Mouse (Mus musculus) midbrain, embryonic 13.5 days (tissue): Measurements from ENCODE around the gene Cacna1g. TPM values are rescaled to one million over a fixed set of nuclear protein-coding genes. Genes with fewer than 3 reads are reported as not detected.
A peak's percentile ranks its signal among the peaks of the same experiment; 100 is the strongest.

Experiments
- ATAC-seq: fragments of 200-750 bp; cut with Nextera tagmentation; 2 replicates; pipeline ENCODE4 v1.8.0; 2017; ENCODE audit warnings: mild to moderate bottlenecking, moderate TSS enrichment, moderate library complexity
- H3K27ac ChIP-seq: fragments of 300-500 bp; sonication (generic); 2 replicates; pipeline ENCODE4 v1.5.1; 2015; ENCODE audit warnings: inconsistent platforms, mild to moderate bottlenecking, moderate library complexity
- H3K27me3 ChIP-seq: fragments of 300-500 bp; sonication (generic); 2 replicates; pipeline ENCODE4 v1.6.1; 2015; ENCODE audit warnings: mild to moderate bottlenecking, inconsistent platforms
- H3K36me3 ChIP-seq: fragments of 300-500 bp; sonication (generic); 2 replicates; pipeline ENCODE4 v1.6.1; 2015; ENCODE audit warnings: mild to moderate bottlenecking, inconsistent platforms
- H3K4me1 ChIP-seq: fragments of 300-500 bp; sonication (generic); replicated peaks from 2 replicates; pipeline ENCODE4 v1.6.1; 2015; ENCODE audit warnings: inconsistent platforms
- H3K4me2 ChIP-seq: fragments of 300-500 bp; sonication (generic); replicated peaks from 2 replicates; pipeline ENCODE4 v1.6.1; 2015; ENCODE audit warnings: moderate library complexity, mild to moderate bottlenecking, inconsistent platforms
- H3K4me3 ChIP-seq: fragments of 300-500 bp; sonication (generic); replicated peaks from 2 replicates; pipeline ENCODE4 v1.5.1; 2015; ENCODE audit warnings: mild to moderate bottlenecking, inconsistent platforms
- H3K9ac ChIP-seq: fragments of 300-500 bp; sonication (generic); replicated peaks from 2 replicates; pipeline ENCODE4 v1.6.1; 2015; ENCODE audit warnings: mild to moderate bottlenecking, inconsistent platforms
- H3K9me3 ChIP-seq: fragments of 300-500 bp; sonication (generic); 2 replicates; pipeline ENCODE4 v1.6.1; 2016; ENCODE audit warnings: mild to moderate bottlenecking, inconsistent platforms
- WGBS: fragments of 180-500 bp; shearing (Covaris S2); methylation state at CpG from one replicate; pipeline ENCODE4 v1.1.7; 2015; 5-methylcytosine and 5-hydroxymethylcytosine counted together
- polyA plus RNA-seq: library from polyadenylated mRNA; unstranded; fragments of >200 nt; fragmentation: Nextera tagmentation; extraction: Ambion mirVana; gene quantifications from 2 replicates; pipeline ENCODE4 v1.2.1, GENCODE M21; 2015

The Cacna1g gene
- polyA plus RNA-seq, 1 experiment from 2014 or later, result 12.4 TPM

- 90% methylated on average over 15 of the region's 15 CpGs for whole genome bisulfite sequencing
- peaks cover 56% of the 10 kb centered on the region for H3K36me3 ChIP-seq
- no peak for ATAC-seq
Observed at GRCm38 (mm10) chr11:94457001-94457400, 17.0 kb downstream of the Cacna1g start.

DNA sequence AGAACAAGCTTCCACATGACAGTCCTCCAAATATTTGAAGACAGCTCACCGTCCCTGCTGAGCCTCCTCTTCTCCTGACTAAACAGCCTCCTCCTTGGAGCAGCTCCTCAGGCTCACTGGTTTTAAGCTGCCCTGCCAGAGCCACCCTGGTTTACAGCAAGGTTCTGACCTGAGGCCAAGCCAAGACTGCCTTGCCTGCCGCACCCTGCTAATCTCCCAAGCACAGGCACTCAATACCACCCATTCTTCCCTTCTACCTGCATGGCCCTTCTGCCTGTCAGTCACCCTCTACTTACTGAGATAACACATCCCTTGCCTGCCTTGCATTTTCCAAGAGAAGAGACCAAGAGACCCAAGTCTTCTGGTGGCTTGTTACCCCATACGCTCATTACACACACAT lies 17.7 kb downstream of the Cacna1g start:
- H3K4me3 ChIP-seq, result no peak overlapping the region
- no peak overlapping the region for H3K27ac ChIP-seq
- no peaks in the 10 kb centered on the region for H3K9me3 ChIP-seq
- no peak overlapping the region; the same call in 1 of the 2 replicates for H3K9ac ChIP-seq
- peaks cover 33% of the 10 kb centered on the region for H3K4me1 ChIP-seq
- no peaks in the 10 kb centered on the region for H3K27me3 ChIP-seq
- no peak for ATAC-seq
- H3K36me3 ChIP-seq, result peaks cover 50% of the 10 kb centered on the region
- H3K4me2 ChIP-seq, result no peak overlapping the region
- WGBS, result 91% methylated on average over 3 of the region's 3 CpGs

More at GRCm38 (mm10) chr11:94457001-94457400, 17.0 kb downstream of the Cacna1g start:
- Histone ChIP-seq H3K9ac (no peak overlapping the region), H3K27me3 (no peaks in the 10 kb centered on the region), H3K4me2 (no peak overlapping the region), H3K4me3 (no peak overlapping the region), H3K4me1 (peaks cover 30% of the 10 kb centered on the region), H3K27ac (no peak overlapping the region), H3K9me3 (no peaks in the 10 kb centered on the region)

DNA sequence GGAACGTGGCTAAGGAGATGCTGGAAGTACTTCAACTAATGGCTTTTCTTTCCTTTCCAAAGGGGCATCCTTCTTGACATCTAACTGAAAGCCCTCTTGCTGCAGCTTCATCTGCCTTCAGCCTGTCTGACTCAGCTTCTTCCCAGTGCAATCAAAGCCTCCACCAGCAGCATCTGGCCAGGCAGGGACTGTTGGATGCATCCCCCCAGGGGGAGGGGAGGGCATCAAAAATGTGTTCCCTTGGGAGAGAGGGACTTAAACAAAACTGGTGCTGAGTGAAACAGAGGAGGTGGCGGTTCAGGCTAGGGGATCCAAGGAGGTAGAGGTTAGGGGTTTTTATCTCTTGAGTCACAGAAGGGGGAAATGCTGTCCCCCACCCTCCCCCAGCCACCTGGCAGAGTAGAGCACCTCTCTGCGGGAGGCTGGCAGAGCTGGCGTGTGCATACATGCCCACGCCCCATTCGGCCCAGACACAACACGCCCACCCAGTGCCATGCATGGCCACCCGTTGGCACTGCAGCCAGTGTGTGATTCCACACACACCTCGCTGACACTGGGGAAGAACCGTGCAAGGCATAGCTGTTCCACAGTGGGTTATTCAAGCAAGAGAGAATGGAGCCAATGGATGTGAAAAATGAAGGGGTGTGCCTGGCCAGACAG lies 18.7 kb downstream of the Cacna1g start:
- Histone ChIP-seq H3K4me2 (no peak overlapping the region), H3K4me3 (no peak overlapping the region), H3K9ac (no peak overlapping the region), H3K27me3 (no peaks in the 10 kb centered on the region), H3K27ac (no peak overlapping the region), H3K4me1 (peaks cover 40% of the 10 kb centered on the region), H3K9me3 (no peaks in the 10 kb centered on the region), H3K36me3 (peaks cover 42% of the 10 kb centered on the region)
- 81% methylated on average over 10 of the region's 10 CpGs for WGBS
- no peak for ATAC-seq

- Histone ChIP-seq H3K9me3 (no peaks in the 10 kb centered on the region), H3K27ac (peak overlapping the region; percentile 25; the same call in 1 of the 2 replicates), H3K4me2 (no peak overlapping the region), H3K9ac (no peak overlapping the region; the same call in 1 of the 2 replicates), H3K4me1 (peaks cover 45% of the 10 kb centered on the region), H3K4me3 (no peak overlapping the region), H3K36me3 (peaks cover 39% of the 10 kb centered on the region), H3K27me3 (no peaks in the 10 kb centered on the region)
- no peak for ATAC-seq
- 82% methylated on average over 5 of the region's 5 CpGs for WGBS
Observed at GRCm38 (mm10) chr11:94454756-94455155, 19.2 kb downstream of the Cacna1g start.

- ATAC-seq, result no peak
- 73% methylated on average over 12 of the region's 12 CpGs for WGBS
- H3K4me1 ChIP-seq, result peaks cover 55% of the 10 kb centered on the region
Observed at GRCm38 (mm10) chr11:94451091-94451773, 22.8 kb downstream of the Cacna1g start.

GRCm38 (mm10) chr11:94449886-94450285 lies 24.1 kb downstream of the Cacna1g start:
- 56% methylated on average over 5 of the region's 5 CpGs for WGBS
- H3K27me3 ChIP-seq, result no peaks in the 10 kb centered on the region
- peaks cover 55% of the 10 kb centered on the region for H3K4me1 ChIP-seq
- peaks cover 3% of the 10 kb centered on the region; the same call in 1 of the 2 replicates for H3K36me3 ChIP-seq
- H3K4me2 ChIP-seq, result no peak overlapping the region
- ATAC-seq, result no peak
- no peaks in the 10 kb centered on the region for H3K9me3 ChIP-seq
- no peak overlapping the region for H3K4me3 ChIP-seq
- H3K27ac ChIP-seq, result peak overlapping the region; percentile 79
- no peak overlapping the region for H3K9ac ChIP-seq

More at GRCm38 (mm10) chr11:94451091-94451773, 22.8 kb downstream of the Cacna1g start:
- no peaks in the 10 kb centered on the region for H3K9me3 ChIP-seq
- H3K4me2 ChIP-seq, result no peak overlapping the region
- H3K4me3 ChIP-seq, result no peak overlapping the region
- no peak overlapping the region for H3K9ac ChIP-seq
- H3K27me3 ChIP-seq, result no peaks in the 10 kb centered on the region
- no peak overlapping the region for H3K27ac ChIP-seq
- peaks cover 11% of the 10 kb centered on the region for H3K36me3 ChIP-seq

DNA sequence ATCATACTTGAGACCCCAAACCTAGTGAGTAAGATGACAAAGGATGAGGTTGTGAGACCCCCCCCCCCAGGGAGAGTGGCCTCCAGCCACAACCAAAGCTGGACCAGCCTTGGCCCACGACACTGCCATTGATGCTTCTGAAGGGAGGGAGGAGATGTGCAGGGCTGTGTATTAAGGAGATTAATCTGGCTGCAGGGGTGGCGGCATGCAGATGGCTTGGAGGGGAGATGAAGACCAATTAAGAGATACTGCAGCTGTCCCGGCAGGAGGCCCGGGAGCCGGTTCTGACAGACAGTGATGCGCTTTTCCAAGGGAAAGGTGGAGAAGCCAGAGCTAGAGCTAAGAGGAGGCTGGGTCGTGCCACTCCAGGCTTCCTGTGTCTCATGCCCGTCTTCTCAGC lies 24.8 kb downstream of the Cacna1g start:
- WGBS, result 30% methylated on average over 8 of the region's 8 CpGs
- no peaks in the 10 kb centered on the region; the same call in 1 of the 2 replicates for H3K36me3 ChIP-seq
- H3K9me3 ChIP-seq, result no peaks in the 10 kb centered on the region
- no peak overlapping the region for H3K4me2 ChIP-seq
- H3K27ac ChIP-seq, result peak overlapping the region; percentile 79
- no peaks in the 10 kb centered on the region for H3K27me3 ChIP-seq
- 0 out of 2 replicates have a peak overlapping the region, but pooled peaks have one; percentile 1 for H3K9ac ChIP-seq
- ATAC-seq, result peak; percentile 37; the same call in 1 of the 2 replicates
- H3K4me3 ChIP-seq, result no peak overlapping the region
- peaks cover 56% of the 10 kb centered on the region for H3K4me1 ChIP-seq

DNA sequence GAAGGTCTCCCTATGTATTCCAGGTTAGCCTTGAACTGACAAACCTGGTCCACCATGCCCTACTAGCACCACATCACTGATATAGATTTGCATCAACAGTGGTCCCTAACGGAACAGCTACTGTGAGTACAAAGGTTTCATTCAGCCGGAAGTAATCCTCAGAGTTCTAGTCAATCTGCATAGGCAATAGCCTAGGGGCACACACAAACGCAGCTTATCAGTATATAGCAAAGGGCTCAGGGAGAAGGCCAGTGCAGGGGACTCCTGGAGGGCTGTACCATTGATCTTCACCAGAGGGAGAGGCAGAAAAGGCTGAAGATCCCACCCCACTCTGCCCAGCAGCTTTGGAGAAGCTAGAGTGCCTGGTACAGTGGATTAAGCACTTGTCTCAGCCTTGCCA lies 27.0 kb downstream of the Cacna1g start:
- Histone ChIP-seq H3K4me2 (no peak overlapping the region), H3K9me3 (no peaks in the 10 kb centered on the region), H3K9ac (no peak overlapping the region), H3K27me3 (no peaks in the 10 kb centered on the region), H3K36me3 (peaks cover 20% of the 10 kb centered on the region), H3K4me3 (no peak overlapping the region), H3K27ac (peak overlapping the region; percentile 53; the same call in 1 of the 2 replicates), H3K4me1 (peaks cover 77% of the 10 kb centered on the region)
- 11% methylated on average over 3 of the region's 3 CpGs for WGBS
- ATAC-seq, result no peak

DNA sequence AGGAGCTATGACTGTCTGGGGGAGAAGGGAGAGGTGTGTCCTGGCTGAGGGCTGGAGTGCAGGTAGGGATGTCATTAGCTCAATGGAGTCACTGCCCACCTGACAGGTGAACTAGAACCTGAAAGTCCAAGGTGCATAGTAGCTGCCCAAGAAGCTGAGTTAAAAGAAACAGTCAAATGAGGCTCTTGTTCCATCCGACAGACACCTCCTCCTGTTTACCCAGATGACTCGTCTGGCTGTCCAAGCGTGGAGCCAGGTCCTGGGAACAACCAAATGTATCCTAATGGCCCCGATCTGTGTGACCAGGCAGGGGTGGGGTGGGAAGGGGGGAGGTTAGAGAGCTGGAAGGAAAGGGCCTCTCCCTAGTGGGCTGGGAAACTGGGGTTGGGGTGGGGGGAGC lies 28.7 kb downstream of the Cacna1g start:
- H3K27ac ChIP-seq, result 0 out of 2 replicates have a peak overlapping the region, but pooled peaks have one; percentile 19
- 33% methylated on average over 4 of the region's 4 CpGs for WGBS
- H3K9me3 ChIP-seq, result no peaks in the 10 kb centered on the region
- H3K4me1 ChIP-seq, result peaks cover 85% of the 10 kb centered on the region
- H3K4me2 ChIP-seq, result no peak overlapping the region
- H3K27me3 ChIP-seq, result no peaks in the 10 kb centered on the region
- H3K4me3 ChIP-seq, result no peak overlapping the region
- H3K36me3 ChIP-seq, result peaks cover 21% of the 10 kb centered on the region
- no peak for ATAC-seq
- no peak overlapping the region for H3K9ac ChIP-seq

DNA sequence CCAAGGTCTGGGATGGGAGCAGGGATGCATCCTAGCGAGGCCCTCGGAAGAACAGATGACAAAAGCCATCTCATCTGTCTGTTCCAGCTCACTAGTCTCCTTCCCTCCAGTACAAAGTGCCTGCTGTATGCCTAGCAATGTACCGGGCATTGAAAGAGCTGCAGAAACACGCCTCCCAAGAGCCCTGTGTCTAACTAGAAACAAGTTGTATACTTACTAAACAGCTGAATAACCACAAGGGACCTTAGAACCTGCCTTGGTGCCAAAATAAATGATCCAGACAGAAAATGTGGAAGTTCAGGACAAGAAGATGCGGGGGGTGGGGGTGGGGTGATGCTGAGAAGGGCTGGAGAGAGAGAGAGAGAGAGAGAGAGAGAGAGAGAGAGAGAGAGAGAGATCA lies 29.2 kb downstream of the Cacna1g start:
- WGBS, result 44% methylated on average over 5 of the region's 5 CpGs
- H3K4me1 ChIP-seq, result peaks cover 85% of the 10 kb centered on the region

GRCm38 (mm10) chr11:94441752-94442151 lies 32.2 kb downstream of the Cacna1g start:
- 53% methylated on average over 9 of the region's 9 CpGs for WGBS
- H3K4me2 ChIP-seq, result no peak overlapping the region
- peak overlapping the region; percentile 54 for H3K27ac ChIP-seq
- peaks cover 69% of the 10 kb centered on the region for H3K4me1 ChIP-seq
- no peak overlapping the region for H3K4me3 ChIP-seq
- no peaks in the 10 kb centered on the region for H3K9me3 ChIP-seq
- peaks cover 31% of the 10 kb centered on the region for H3K36me3 ChIP-seq
- no peak overlapping the region for H3K9ac ChIP-seq
- H3K27me3 ChIP-seq, result no peaks in the 10 kb centered on the region
- no peak for ATAC-seq

More for the DNA sequence above, 29.2 kb downstream of the Cacna1g start:
- H3K9me3 ChIP-seq, result no peaks in the 10 kb centered on the region
- H3K4me3 ChIP-seq, result no peak overlapping the region
- 0 out of 2 replicates have a peak overlapping the region, but pooled peaks have one; percentile 35 for H3K27ac ChIP-seq
- 0 out of 2 replicates have a peak overlapping the region, but pooled peaks have one; percentile 41 for H3K9ac ChIP-seq
- no peaks in the 10 kb centered on the region for H3K27me3 ChIP-seq
- H3K4me2 ChIP-seq, result no peak overlapping the region
- peaks cover 21% of the 10 kb centered on the region for H3K36me3 ChIP-seq
- no peak for ATAC-seq

- Histone ChIP-seq H3K9me3 (no peaks in the 10 kb centered on the region), H3K36me3 (peaks cover 31% of the 10 kb centered on the region), H3K4me1 (peaks cover 69% of the 10 kb centered on the region), H3K4me3 (no peak overlapping the region), H3K27ac (peak overlapping the region; percentile 54), H3K4me2 (no peak overlapping the region), H3K9ac (no peak overlapping the region), H3K27me3 (no peaks in the 10 kb centered on the region)
- peak; percentile 49; the same call in 1 of the 2 replicates for ATAC-seq
- WGBS, result 14% methylated on average over 7 of the region's 7 CpGs
Observed at GRCm38 (mm10) chr11:94441122-94441521, 32.9 kb downstream of the Cacna1g start.
